Mouse (Mus musculus): ENCODE measurements at regions not wholly inside any gene's neighbourhood (a gene's known extent, or its start where the extent isn't known, plus 50 kb on each side); places are given as distances from the start of the nearest gene placed in this dataset.

GRCm38 (mm10) chr3:151908886-151909285 lies 71.5 kb upstream of the Ptgfr start:
- TF ChIP-seq CTCF (IDR thresholded peaks at IDR 0.05; ENCODE audit: control insufficient read depth, insufficient read depth, insufficient replicate concordance, low read depth, low read length) (no peak), POLR2A (IDR thresholded peaks at IDR 0.05; ENCODE audit: control insufficient read depth, low read depth, low read length) (no peak)
